14 mouse cellular contexts compared by ENCODE assay signal in the genomic region with DNA sequence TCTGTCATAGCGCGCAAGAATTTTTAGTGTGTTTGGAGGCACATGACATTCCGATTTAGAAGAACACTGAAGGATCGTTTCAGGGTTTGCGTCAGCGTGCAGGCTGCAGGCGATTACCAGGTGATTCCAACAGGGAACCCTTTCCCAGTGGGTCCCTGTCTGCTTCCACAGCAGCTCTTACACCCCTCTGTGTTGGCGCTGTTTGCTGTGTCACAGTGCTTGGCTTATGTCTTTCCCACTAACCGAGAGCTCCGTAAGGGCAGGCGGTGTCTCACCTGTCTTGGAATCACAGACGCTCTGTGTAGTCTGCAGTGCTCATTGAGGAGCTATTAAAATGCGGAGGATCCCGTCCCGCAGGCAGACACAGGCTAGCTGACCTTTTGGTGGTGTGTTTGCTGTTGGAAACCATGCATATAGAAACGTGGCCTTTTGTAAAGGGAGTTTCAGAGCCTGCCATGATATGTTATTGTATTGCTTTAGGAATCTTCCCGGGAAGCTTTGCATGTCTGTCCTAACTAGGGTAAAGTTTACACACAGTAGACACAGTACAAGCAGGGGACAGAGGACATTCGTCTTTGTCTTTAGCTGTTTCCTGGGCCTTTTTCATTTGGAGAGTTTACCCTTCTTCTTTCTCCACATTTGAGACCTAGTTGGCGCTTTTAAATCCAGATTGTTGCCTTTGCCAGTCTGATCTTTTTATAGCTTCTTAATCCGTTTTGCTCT. TPM values are rescaled to one million over a fixed set of nuclear protein-coding genes. Genes with fewer than 3 reads are reported as not detected.
DNase-seq lines count a peak whose midpoint lies in the region; ATAC-seq and TF ChIP-seq lines count a peak whose summit lies in the region.
"Had no signal": no experiment of that assay in that cellular context is flagged by ENCODE, and none has a peak within 500 bp of the region (broad histone marks: within the 10 kb centered on the region; RNA-seq: fewer than 3 reads in every experiment).

No protein-coding gene starts in this region.

- no peak for ATAC-seq in forebrain, embryonic 15.5 days (replicated peaks)
- no peak for ATAC-seq in forebrain, embryonic 13.5 days

- H3K9me3 ChIP-seq in forebrain, embryonic 15.5 days, result no peaks in the 10 kb centered on the region
- H3K9me3 ChIP-seq in forebrain, embryonic 13.5 days (replicated peaks), result no peaks in the 10 kb centered on the region

- no peaks in the 10 kb centered on the region for H3K27me3 ChIP-seq in forebrain, embryonic 15.5 days
- H3K27me3 ChIP-seq in forebrain, embryonic 13.5 days, result no peaks in the 10 kb centered on the region

- WGBS in forebrain, embryonic 15.5 days, result 79% methylated on average over 20 of the region's 20 CpGs
- WGBS in forebrain, embryonic 13.5 days, result 83% methylated on average over 20 of the region's 20 CpGs

- H3K9ac ChIP-seq in forebrain, embryonic 15.5 days (replicated peaks), result no peak overlapping the region
- H3K9ac ChIP-seq in forebrain, embryonic 13.5 days, result no peak overlapping the region

- no peak for TF ChIP-seq CTCF in left cerebral cortex, adult 2 months (IDR thresholded peaks at IDR 0.05)

- H3K27ac ChIP-seq in forebrain, embryonic 15.5 days (replicated peaks), result 0 out of 2 replicates have a peak overlapping the region, but pooled peaks have one; percentile 3
- no peak overlapping the region for H3K27ac ChIP-seq in forebrain, embryonic 13.5 days
- H3K27ac ChIP-seq in left cerebral cortex, adult 2 months, result peak overlapping the region; percentile 34

- H3K4me2 ChIP-seq in forebrain, embryonic 15.5 days (replicated peaks), result no peak overlapping the region
- H3K4me2 ChIP-seq in forebrain, embryonic 13.5 days, result no peak overlapping the region

- no peak for DNase-seq in left cerebral cortex, adult 2 months (ENCODE audit: extremely low spot score in 1 of 2, low spot score in 2 of 2)
- DNase-seq in left cerebral cortex, postnatal 10 days (ENCODE audit: extremely low spot score in 1 of 2, low spot score in 2 of 2), result no peak
- DNase-seq in MN1 (ENCODE audit: low spot score), result peak; percentile 41
- DNase-seq in cerebellum, adult 9-11 months, result peak; percentile 73
- no peak for DNase-seq in kidney, adult 18-20 months
- no peak for DNase-seq in layer of hippocampus, adult 9-11 months
- DNase-seq: gastrocnemius, postnatal 14 days; heart, postnatal 14 days; kidney, postnatal 25 days; lung, postnatal 14 days; right cerebral cortex, postnatal 14 days; thymus, postnatal 36 days had no signal

- H3K4me1 ChIP-seq in forebrain, embryonic 15.5 days, result peaks cover 15% of the 10 kb centered on the region; the same call in 1 of the 2 replicates
- H3K4me1 ChIP-seq in forebrain, embryonic 13.5 days, result peaks cover 13% of the 10 kb centered on the region

- no peaks in the 10 kb centered on the region for H3K36me3 ChIP-seq in forebrain, embryonic 15.5 days
- no peaks in the 10 kb centered on the region for H3K36me3 ChIP-seq in forebrain, embryonic 13.5 days (ENCODE audit: poor library complexity, severe bottlenecking)

- intact Hi-C loops in left cerebral cortex, adult 2 months (cut with DNase I), result loop anchor here (5.0 kb wide), 2 partner anchors 33 to 42 kb away; a partner anchor contains a TSS
- intact Hi-C loops in left cerebral cortex, postnatal 10 days (cut with DNase I), result no loop called here

- H3K4me3 ChIP-seq in forebrain, embryonic 15.5 days, result no peak overlapping the region
- H3K4me3 ChIP-seq in forebrain, embryonic 13.5 days, result no peak overlapping the region
- no peak overlapping the region for H3K4me3 ChIP-seq in left cerebral cortex, adult 2 months

RNA-seq across cellular contexts. Expression of a gene that starts 35.2 kb away (rescaled TPM):
- polyA plus RNA-seq in forebrain, embryonic 15.5 days (2015; fragmentation: Nextera tagmentation; extraction: Ambion mirVana), result 15.8 and 16.7 TPM in 2 replicates
- polyA plus RNA-seq in forebrain, embryonic 13.5 days (2015; fragmentation: Nextera tagmentation; extraction: Ambion mirVana), result 9.5 and 11.5 TPM in 2 replicates
- total RNA-seq in left cerebral cortex, adult 2 months (2021), result 10 to 100 TPM; 58.8 to 59.5 TPM
- total RNA-seq in left cerebral cortex, postnatal 10 days (2021), result 10 to 100 TPM; 51.4 to 57.3 TPM

Comparison
In these comparisons a context has a peak if more than half of its experiments do, and no peak if none do; other contexts are left out.
1. DNase-seq: peak in MN1 (single experiment) and cerebellum, adult 9-11 months (single experiment); none in left cerebral cortex, adult 2 months (0 of 2), left cerebral cortex, postnatal 10 days (0 of 2), kidney, adult 18-20 months (single experiment) and layer of hippocampus, adult 9-11 months (single experiment).